Mouse (Mus musculus) retina, embryonic 14.5 days (tissue): ENCODE measurements around the gene Zdhhc18.

Experiments
- DNase-seq: peaks from one replicate; pipeline ENCODE4 v3.0.0-alpha.2; 2015; ENCODE audit warnings: low spot score

The Zdhhc18 gene

DNA sequence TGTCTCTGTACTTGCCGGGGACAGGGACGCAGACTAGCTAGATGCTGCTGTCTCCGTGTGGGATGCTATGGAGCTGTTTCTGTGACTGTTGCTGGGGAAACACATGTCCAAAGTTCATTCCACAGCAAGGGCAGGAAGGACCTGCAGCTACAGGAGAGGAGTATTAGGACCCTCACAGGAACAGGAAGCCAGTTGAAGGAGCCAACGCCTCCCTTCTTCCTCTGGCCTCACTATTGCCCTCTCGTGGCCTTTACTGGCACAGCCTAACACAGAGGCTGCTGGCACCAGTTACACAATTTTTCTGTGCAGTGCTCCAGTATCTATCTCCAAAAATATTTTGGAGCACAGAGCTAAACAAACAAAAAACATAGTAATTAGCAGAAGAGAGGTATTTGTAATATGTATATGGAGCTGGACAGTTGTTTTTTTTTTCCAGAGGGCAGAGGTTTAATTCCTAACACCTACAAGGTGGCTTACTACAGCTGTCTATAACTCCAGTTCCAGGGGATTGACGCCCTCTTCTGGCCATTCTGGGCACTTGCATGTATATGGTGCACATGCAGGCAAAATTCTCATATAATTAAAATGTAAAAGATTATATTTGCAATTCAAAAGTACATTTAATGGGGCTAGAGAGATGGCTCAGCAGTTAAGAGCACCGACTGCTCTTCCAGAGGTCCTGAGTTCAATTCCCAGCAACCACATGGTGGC is at the start of gene Zdhhc18:
Gene Zdhhc18, minus strand, starts transcription at position 166 of the 711 bp plus-strand sequence.
- peak; percentile 83 for DNase-seq

DNA sequence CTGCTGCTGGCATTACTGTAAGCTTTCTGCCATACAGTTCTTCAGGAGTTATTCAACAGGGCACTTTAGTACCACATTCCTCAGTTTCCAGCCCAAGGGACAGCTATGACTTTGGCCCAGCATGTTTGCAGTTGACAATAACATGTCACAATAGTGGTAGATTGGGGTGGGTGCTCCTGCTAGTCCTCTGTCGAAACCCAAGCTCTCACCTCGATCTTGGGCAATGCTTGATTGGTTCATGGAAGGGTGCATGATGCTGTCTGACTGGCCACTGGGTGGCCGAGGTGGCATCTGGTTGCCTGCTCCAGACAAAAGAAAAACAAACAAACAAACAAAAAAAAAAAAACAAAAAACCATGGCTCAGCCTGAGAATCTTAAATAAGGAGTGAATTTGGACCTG is 45.4 kb upstream of the Zdhhc18 start:
- DNase-seq = no peak

DNA sequence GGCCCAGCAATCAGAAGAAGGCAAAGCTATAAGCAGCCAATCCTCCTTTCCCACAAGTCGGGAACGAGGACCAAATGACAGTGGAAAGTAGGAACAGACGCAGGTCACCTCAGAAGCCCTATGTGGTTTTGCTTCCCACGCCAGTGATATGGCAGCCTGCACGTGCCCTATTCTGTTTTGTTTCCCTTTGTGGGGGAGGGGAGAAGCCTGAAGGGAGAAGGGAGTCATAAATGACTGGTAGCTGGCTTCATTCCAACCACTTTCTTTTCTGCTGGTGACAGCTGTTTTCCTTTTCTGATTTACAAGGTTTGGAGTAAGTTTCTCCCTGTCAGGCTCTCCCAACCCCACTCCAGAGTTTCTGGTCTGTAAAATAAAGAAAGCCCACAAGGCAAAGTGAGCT is 40.3 kb upstream of the Zdhhc18 start:
- DNase-seq = no peak

DNA sequence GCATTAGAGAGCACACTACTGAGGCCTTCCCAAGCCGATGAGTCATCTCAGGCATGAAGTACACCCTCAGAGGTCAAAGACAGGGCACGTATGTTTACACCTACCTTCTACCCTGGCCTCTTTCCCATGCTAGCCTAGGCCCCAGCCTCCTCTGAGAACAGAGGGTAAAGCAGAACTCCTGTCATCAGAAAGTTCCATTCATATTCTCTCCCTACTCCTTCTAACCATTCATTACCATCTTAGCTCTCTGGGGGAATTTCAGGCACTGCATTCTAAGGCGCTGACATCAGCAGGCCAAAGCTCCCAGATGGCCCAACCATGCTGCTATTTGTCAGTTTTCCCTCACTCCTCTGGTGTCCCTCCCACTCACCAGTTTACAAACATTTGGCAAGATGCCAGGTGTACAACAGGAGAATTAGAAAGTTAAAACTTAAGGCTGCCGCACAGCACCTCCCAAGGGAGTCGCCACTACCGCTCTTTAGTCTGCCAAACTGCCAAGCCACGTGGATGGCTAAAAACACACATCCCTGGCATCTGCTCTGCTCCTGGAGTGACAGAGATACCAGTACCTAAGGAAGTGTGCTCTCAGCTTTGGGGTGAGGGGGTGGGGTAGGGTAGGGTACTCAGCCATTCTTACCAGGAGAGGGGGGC is 38.6 kb upstream of the Zdhhc18 start:
- no peak for DNase-seq

DNA sequence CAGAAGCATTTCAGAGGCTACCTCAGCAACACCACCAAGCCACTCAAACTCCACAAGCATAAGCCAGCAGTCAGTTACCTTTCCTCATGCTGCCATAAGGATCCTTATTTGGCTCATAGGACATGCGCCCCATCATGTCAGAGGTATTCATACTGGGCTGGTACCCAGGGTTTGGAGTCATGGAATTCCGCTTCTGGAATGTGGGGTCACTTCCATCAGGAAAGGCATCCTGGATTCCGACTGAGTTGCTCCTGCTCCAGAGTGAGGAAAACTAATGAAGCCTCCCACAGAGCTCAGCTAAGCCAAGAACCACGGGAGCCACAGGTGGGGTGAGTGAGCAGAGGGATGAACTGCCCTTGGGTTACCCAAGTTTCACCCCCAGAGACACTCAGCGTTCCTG is 37.2 kb upstream of the Zdhhc18 start:
- DNase-seq = no peak

DNA sequence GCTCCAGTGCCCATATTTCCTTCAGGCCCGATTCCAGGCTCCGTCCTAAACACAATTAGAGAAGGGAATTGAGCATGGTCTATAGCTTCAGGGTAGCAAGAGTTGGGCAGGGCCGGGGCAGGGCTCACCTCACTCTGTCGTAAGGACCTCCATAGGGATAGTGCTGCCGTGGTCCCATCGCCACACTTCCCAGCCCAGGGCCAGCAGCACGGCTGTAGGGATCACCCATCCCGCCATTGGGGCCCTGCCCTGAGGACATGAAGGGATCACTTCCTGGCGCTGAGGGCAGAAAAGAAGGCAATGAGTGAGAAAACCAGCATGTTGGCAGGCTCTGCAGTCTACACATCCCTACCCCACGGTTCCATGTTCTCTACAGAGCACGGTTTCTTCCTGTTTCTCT is 36.6 kb upstream of the Zdhhc18 start:
- DNase-seq = no peak

DNA sequence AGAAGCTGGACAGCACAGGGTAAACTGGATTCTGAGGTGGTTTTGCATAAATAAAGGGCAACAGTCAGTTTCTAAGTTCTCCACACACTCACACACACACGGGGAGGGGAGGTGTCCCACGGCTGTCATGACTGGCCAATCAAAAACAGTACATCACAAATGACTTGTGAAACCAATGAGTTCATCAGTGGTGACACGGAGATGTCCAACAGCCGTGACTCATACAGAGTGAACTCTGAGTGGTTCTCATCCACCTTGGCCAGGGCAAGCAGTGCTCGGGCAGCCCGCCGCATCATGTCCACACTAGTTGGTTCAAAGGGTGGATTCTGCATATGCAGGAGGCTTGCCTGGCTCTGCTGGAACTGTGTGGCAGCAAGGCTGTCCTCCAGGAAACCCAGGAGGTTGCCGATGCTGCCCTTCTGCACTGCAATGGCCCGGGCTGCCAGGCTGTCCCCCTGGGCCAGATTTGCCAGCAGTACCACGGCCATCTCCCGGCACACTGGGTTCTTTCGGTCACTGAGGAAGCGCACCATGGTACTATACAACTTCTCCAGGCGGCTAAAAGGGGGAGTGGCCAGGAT is 30.3 kb upstream of the Zdhhc18 start:
- DNase-seq = no peak

DNA sequence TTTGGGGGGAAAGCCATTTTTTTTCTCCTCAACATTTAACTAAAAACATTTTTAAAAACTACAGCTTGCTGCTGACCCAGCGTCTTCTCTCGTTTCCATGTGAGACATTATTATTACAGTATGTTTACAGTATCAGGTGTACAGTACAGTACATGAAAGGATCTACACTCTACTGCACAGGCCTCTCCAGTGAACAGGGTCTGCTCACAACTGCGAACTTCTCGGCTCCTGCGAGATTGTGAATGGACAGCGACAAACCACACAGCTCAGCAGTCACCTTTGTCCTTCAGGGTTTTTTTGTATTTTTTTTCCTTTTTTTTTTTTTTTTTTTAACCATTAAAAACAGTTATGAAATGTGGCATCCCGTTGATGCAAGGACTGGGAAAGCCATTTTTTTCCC is 29.7 kb upstream of the Zdhhc18 start:
- no peak for DNase-seq

DNA sequence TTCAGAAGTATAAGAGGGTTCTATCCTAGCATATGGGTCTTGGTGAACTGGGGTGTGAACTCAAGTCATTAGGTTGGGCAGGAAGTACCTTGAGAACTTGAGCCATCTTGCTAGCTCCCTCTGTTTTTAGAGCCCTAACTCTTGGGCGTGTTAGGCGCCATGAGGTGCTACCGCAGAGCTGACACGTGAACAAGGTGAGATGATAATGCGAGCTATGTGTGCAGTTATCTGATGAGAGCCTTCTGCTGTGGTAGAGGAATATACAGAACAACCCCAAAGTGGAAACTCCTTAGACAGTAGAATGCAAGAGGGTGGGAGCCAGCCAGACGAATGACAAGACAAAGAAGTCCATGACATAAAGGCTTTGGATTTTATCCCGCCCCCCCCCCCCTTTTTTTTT is 27.3 kb upstream of the Zdhhc18 start:
- DNase-seq = no peak

DNA sequence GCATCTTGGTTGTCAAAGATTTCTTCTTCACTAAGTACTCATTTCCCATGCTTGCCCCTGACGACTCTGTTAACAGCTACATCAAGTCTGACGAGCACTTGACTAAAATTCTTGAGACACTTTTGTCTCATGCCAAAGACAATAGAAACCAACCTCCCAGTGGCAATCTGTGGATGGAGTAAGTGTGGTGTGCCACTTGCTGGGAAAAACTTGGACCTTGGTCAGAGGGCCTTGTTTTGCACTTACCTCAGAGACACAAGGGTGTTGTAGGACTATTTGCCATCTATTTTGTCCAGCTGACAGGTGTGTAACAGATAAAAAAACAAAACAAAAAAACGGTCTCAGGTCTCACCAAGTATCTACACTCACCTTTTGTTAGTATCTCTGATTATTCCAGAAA is 26.2 kb upstream of the Zdhhc18 start:
- DNase-seq = no peak

DNA sequence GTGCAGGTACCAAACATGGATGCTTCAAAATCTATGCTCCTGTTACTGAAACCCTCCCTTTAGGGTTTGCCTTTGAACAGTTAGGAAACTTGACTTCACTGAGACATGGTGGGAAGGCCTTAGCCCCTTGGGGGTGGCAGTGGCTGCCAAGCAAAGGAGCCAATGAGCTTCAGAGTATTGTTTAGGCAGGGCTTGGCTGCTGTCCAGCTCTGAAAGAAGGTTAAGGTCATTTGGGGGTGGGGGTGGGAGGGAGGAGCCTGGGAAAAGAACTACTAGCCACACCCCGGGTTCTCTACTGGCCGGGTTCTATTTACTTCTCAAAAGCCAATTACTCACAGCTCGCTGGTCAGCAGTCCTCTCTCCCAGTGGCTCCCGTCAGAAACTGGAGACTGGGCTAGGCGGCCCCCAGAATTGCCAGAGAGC is 25.7 kb upstream of the Zdhhc18 start:
- peak; percentile 89 for DNase-seq

DNA sequence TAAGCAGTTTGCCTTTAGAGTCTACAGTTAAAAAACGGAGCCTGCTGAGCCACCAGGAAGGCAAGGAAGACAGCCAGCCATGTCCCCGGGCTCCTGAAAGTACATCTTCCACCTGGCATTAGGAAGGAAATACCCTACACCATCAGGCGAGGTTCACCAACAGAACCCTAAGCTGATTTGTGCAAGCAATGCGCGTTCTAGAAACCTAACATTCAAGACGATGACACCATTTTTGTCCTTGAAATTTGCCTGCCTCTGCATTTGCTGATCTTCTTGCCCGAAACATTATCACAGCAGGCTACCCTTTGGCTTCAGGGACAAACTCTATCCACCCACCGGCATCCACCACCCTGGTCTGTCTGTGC is 24.4 kb upstream of the Zdhhc18 start:
- DNase-seq = no peak

DNA sequence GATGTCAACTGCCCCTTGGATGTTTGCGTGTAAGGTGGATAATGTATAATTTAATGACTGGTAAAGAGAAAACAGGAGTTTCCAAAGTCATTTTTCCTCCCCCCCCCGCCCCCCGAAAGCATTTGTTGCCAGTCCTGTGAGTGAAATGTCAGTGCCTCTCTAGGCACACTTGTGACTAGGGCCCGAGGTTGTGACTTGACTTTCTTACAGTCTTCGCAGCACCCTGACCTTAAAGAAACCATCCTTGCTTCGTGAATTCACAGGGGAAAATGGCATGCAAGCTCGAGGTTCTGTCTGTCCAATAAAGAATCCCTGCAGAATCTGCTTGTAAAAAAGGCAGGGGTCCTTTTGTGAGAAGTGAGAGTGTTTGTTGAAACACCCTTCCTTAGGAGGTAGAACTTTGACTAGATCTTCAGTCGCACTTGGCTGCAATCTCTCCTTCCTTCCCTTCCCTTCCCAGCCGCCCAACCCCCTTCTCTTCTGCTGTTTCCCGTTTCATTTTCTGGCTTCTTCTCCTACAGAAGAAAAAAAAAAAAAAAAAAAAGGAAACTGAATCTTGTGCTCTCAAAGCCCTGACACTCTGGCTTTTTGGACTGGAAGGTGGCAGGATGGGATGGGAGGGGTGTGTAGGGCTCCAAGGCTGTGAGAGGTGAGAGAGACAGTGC is 23.8 kb upstream of the Zdhhc18 start:
- DNase-seq = no peak

DNA sequence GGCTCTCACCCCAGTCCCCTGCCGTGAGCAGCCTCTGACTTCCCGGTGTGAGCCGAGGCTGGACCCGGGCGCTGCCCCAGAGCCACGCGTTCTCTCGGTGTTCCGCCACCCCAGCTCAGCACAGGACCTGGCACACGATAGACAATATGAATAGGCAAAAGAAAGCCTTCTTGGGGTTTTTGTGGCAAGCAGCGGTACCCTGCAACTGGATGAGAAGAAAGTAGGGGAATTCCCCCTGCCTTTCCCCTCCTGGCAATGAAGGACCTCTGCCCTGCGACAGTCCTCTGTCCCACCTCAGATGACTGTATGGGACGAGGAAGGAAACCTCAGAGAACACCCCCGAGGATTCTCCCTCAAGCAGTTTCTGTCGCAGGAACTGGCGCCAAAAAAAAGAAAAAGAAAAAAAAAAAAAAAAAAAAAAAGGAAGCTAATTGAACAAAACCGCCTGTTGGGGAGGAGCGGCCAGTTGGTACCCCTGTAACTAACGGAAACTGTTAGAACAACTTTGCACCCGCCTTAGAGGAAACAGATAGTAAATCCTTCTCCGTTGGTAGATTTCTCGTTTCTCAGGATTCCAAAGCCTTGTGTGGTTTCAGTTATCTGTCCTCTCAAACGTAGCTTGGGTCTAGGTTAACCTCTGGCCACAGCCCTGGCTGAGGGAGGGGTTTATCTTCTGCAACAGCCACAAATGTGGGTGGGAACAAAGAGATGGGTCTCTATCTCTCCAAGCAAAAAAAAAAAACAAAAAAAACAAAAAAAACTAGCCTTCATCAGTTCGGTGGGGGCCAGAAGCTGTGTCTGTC is 23.1 kb upstream of the Zdhhc18 start:
- no peak for DNase-seq

DNA sequence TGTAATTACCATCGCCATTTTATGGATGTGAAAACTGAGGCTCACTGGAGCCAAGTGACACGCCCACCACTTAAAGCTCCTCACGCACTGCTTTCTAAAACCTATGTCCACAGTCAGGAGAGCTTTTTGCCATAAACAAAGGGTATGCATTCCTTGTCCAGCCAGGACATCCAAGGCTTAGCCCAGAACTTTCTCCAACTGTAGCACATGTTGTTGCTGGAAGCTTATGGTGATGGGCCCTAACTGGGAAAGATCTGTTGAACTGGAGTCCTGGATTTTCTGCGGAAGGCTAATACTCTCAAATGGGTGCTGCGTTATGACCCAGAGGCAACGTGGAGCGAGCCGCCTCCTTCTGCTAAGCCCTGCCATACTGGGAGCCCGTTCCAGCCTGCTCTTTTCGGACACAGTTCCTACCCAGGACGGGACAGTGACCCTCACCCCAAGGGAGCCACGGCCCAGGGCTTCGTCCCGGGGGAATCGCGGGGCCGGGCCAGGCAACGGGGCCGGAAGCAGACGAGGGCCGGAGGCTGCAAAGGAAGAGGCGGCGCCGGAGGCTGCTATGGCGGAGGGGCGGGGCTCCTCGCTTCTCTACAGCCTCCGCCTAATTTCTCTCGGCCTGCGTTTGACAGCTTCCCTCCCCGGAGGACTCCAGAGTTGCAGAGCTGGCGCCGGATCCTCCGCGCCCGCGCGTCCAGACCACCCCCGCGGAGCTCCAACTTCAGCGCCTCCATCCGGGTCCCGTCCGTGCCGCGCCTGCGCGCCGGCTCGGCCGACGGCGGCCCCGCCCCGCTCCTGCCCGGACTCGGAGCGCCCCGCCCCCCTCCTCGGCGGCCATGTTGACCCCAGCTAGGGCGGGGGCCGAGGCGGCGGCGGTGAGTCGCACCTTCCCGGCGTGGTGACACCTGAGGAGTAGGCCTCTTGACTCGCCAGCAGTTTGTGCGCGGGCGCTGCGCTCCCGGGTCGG is 22.2 kb upstream of the Zdhhc18 start, which contains the start of gene Pigv:
Gene Pigv, minus strand, starts transcription at position 767 of the 964 bp plus-strand sequence.
- peak; percentile 91 for DNase-seq

DNA sequence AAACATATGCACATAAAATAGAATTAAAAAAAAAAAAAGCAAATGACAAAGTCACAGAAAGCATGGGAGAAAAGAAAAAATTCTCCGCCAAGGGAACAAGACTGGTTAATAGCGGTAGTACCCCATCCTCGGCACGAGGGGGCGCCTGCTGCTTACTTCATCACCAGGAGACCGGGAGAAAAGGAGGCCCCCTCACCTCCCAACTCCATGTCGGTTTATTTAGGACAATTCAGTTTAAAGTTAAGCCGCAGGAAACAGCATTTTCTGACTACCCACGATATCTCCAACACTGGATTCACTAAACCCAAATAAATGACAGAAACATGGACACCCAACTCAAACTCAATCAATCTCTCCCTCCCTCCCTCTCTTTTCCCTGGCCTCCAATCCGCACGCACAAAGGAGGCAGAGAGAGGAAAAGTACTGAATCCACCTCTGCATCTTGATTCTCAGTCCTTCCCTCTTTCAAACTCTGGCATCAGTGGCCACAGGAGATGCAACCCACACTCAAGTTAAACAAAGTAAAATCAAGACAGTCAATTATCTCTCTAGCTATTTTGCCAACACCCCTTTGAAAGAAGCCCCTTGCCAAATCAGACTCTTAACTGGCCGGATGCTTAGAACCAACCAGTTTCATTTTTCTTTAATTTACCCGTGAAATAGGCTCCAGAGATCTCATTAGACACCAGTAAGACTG is 21.4 kb upstream of the Zdhhc18 start:
- peak; percentile 87 for DNase-seq

DNA sequence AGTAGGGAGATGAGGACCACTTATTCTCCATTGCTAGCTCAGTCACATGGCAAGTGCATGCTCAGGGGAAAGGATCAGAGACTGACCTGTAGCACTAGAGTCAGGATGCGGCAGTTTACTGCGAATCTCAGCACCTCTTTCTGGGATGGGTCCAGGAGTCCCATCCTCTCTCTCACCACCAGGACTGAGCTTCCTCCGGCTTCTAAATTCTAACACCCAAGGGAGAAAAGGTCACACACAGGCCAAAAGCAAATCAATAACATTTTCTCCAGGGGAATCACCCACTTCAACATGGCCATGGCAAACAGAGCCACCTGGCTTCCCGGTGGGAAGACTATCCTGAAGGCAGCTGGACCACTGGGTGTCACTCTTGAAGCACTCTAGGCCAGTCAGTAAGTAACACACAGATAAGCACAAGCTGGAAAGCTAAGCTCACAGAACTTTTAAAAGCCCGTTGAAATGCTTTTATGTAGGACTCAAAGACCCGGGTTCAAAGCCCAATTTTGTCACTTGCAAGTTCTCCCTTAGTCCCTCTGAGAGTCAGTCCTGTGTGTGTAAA is 19.8 kb upstream of the Zdhhc18 start:
- DNase-seq = no peak

DNA sequence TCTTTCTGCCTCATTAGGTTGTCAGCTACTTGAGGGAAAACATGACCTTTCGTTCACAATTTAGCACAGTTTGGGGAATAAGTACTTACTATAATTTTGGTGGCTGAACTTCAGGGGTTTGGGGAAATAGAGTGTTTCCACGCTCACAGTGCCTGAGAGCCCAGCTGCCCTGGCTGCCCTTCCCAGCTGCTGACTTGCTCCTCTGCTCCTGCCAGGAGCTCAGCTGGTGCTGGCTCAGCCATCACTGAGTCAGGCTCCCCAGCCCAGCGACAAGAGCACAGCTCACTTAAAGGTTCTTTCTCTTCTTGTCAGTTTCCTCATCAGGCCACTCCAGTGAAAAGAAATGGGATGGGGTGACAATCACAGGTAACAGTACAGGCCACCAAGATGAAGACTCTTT is 18.6 kb upstream of the Zdhhc18 start:
- no peak for DNase-seq

DNA sequence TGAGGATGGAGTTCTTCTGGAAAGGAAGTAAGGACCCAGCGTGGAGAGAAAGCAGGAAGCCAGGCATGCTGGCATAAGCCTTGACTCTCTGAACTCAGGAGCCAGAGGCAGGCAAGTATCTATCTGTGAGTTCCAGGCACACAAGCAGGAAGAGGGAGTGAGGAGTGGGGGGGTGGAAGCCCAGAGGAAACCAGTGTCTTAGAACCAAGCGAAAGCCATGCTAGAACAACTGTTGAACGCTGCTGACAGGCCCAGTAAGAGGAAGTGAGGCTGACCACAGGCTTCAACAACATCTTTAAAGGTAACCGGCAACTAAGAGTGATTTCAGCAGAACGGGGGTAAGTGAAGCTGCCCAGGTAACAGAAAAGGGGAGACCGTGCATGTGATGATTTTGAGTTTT is 16.2 kb upstream of the Zdhhc18 start:
- DNase-seq = no peak

DNA sequence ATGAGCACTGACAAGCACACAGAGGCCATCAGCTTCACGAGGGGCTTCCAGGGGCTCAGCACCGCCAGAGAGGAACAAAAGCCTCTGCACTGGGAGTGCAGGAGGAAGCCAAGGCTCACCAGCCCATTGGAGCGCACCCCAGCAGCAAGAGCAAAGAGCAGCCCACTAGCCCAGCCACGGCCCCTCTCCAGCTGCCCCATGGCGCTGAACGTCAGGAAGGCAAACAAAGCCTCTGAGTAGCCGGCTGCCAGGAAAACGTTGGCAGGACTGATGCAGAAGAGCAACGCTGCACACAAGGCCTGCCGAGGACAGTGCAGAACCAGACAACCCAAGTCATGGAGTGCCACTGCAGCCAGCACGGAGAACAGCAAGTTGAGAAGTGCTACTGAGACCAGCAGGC is 15.2 kb upstream of the Zdhhc18 start:
- DNase-seq = no peak
